Mouse (Mus musculus) liver, postnatal 0 days (tissue): Measurements from ENCODE around the gene Pigv.

Experiments used
- CTCF ChIP-seq: sonication (generic); IDR thresholded peaks from 2 replicates; pipeline ENCODE4 v1.5.1; 2016; ENCODE audit warnings: antibody characterized with exemption, low read depth
- EP300 ChIP-seq: IDR thresholded peaks from 2 replicates; pipeline ENCODE4 v1.6.1; 2016; ENCODE audit warnings: antibody characterized with exemption, low read depth, mild to moderate bottlenecking

DNA sequence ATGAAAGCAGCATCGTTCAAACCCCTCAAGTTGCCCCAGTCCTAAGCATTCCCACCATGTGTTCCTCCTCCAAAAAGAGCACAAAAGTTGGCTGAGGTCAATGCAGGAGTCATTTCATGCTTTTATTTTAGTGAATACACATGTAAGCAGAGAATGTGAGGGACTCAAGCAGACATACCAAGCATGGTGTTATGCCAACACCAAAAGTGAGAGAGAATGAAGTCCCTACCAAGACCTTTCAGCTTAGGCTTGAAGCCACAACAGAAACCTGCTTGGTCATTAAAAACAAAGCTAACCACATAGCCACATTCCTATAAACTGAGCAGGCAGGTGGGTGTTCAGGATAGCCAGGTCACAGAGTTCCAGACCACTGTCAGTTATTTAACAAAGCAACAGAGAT lies 35.0 kb upstream of the Pigv start:
- TF ChIP-seq CTCF (no peak), EP300 (no peak)
